In genomic region chr1:135405356-135405755, GRCm38 (mm10) we compare ENCODE assay signal across 20 mouse cellular contexts. TPM values are rescaled to one million over a fixed set of nuclear protein-coding genes. Genes with fewer than 3 reads are reported as not detected.
"Had no signal": no experiment of that assay in that cellular context is flagged by ENCODE, and none has a peak within 500 bp of the region (broad histone marks: within the 10 kb centered on the region; RNA-seq: fewer than 3 reads in every experiment).

No protein-coding gene starts in this region.

- H3K27me3 ChIP-seq: lung, embryonic 15.5 days; megakaryocyte, embryonic 14.5 days; midbrain, embryonic 12.5 days; midbrain, embryonic 15.5 days; neural tube, embryonic 12.5 days; stomach, embryonic 15.5 days had no signal

- H3K9ac ChIP-seq: liver, postnatal 0 days; lung, embryonic 15.5 days; midbrain, embryonic 12.5 days; midbrain, embryonic 15.5 days; neural tube, embryonic 12.5 days; stomach, embryonic 15.5 days had no signal

- H3K4me3 ChIP-seq: lung, embryonic 15.5 days; megakaryocyte, embryonic 14.5 days; midbrain, embryonic 12.5 days; midbrain, embryonic 15.5 days; neural tube, embryonic 12.5 days; stomach, embryonic 15.5 days had no signal

- H3K4me2 ChIP-seq: lung, embryonic 15.5 days; midbrain, embryonic 12.5 days; midbrain, embryonic 15.5 days; neural tube, embryonic 12.5 days; stomach, embryonic 15.5 days had no signal

- H3K4me1 ChIP-seq: lung, embryonic 15.5 days; midbrain, embryonic 12.5 days; midbrain, embryonic 15.5 days; neural tube, embryonic 12.5 days; stomach, embryonic 15.5 days had no signal

- H3K9me3 ChIP-seq: lung, embryonic 15.5 days; megakaryocyte, embryonic 14.5 days; midbrain, embryonic 12.5 days; midbrain, embryonic 15.5 days; neural tube, embryonic 12.5 days; stomach, embryonic 15.5 days had no signal

- DNase-seq: liver, postnatal 0 days; lung, adult 2 months; lung, postnatal 14 days; lung, postnatal 36 days; right cerebral cortex, postnatal 14 days; thymus, adult 2 months; thymus, postnatal 25 days; thymus, postnatal 4 days had no signal

- ATAC-seq: liver, postnatal 0 days; lung, postnatal 0 days; midbrain, embryonic 15.5 days had no signal

- H3K27ac ChIP-seq: lung, embryonic 15.5 days; macrophage; midbrain, embryonic 12.5 days; midbrain, embryonic 15.5 days; neural tube, embryonic 12.5 days; stomach, embryonic 15.5 days; stomach, postnatal 0 days had no signal

RNA-seq across cellular contexts. Expression of gene Shisa4, which starts 30.3 kb away (rescaled TPM):
- total RNA-seq: megakaryocyte progenitor cell, adult 5-6 weeks; monocyte, adult 5-6 weeks; neutrophil, adult 5-6 weeks had no signal
